ENCODE assay signal across 9 mouse cellular contexts in the genomic region with DNA sequence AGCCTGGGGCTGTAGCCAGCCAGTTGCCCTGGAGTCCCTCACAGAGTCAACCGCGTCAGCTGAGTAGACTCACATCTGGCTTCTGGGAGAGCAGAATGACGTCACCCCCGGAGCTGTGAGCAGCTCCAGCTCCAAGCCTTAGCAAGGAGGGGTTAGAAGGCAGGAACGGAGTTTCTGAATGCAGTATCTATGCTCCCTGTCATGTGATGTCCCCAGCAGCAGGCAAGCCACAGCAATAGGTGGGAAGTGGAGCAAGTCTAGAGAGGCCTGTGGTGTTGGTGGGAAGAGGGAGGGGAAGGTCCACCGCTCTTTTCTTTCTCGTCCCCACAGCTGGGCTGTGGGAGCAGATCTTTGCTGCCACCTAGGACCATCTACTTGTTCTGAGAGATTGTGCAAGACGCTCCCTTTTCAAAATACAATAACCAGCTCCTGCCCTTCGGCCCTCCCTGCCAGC. TPM values are rescaled to one million over a fixed set of nuclear protein-coding genes. Genes with fewer than 3 reads are reported as not detected.
A peak's percentile ranks its signal among the peaks of the same experiment; 100 is the strongest.
DNase-seq lines count a peak whose midpoint lies in the region; ATAC-seq and TF ChIP-seq lines count a peak whose summit lies in the region.
"Had no signal": no experiment of that assay in that cellular context is flagged by ENCODE, and none has a peak within 500 bp of the region (broad histone marks: within the 10 kb centered on the region; RNA-seq: fewer than 3 reads in every experiment).

No protein-coding gene starts in this region.

- H3K4me2 ChIP-seq in forebrain, embryonic 14.5 days (ENCODE audit: low read length) = peak overlapping the region; percentile 18; the same call in 1 of the 2 replicates
- H3K4me2 ChIP-seq in heart, embryonic 15.5 days = peak overlapping the region; percentile 55
- H3K4me2 ChIP-seq in kidney, postnatal 0 days (ENCODE audit: low read length) = peak overlapping the region; percentile 49
- peak overlapping the region; percentile 47 for H3K4me2 ChIP-seq in limb, embryonic 15.5 days
- H3K4me2 ChIP-seq in midbrain, embryonic 15.5 days = peak overlapping the region; percentile 17

- no peaks in the 10 kb centered on the region for H3K36me3 ChIP-seq in forebrain, embryonic 14.5 days (ENCODE audit: control insufficient read depth, insufficient read depth, low read length)
- no peaks in the 10 kb centered on the region for H3K36me3 ChIP-seq in heart, embryonic 15.5 days
- no peaks in the 10 kb centered on the region for H3K36me3 ChIP-seq in kidney, postnatal 0 days (ENCODE audit: insufficient read depth, low read length)
- H3K36me3 ChIP-seq in limb, embryonic 15.5 days = no peaks in the 10 kb centered on the region
- H3K36me3 ChIP-seq in midbrain, embryonic 15.5 days (replicated peaks) = no peaks in the 10 kb centered on the region

- H3K9ac ChIP-seq in forebrain, embryonic 14.5 days (ENCODE audit: low read length) = no peak overlapping the region
- H3K9ac ChIP-seq in heart, embryonic 15.5 days = peak overlapping the region; percentile 20
- H3K9ac ChIP-seq in kidney, postnatal 0 days (ENCODE audit: low read depth, low read length) = 0 out of 2 replicates have a peak overlapping the region, but pooled peaks have one; percentile 10
- H3K9ac ChIP-seq in limb, embryonic 15.5 days = no peak overlapping the region
- 0 out of 2 replicates have a peak overlapping the region, but pooled peaks have one; percentile 4 for H3K9ac ChIP-seq in midbrain, embryonic 15.5 days

- no peaks in the 10 kb centered on the region for H3K4me1 ChIP-seq in forebrain, embryonic 14.5 days (ENCODE audit: control insufficient read depth, insufficient read depth, low read length)
- H3K4me1 ChIP-seq in heart, embryonic 15.5 days (replicated peaks) = peaks cover 46% of the 10 kb centered on the region
- H3K4me1 ChIP-seq in kidney, postnatal 0 days (replicated peaks; ENCODE audit: insufficient read depth, low read length) = peaks cover 26% of the 10 kb centered on the region
- peaks cover 25% of the 10 kb centered on the region for H3K4me1 ChIP-seq in limb, embryonic 15.5 days
- H3K4me1 ChIP-seq in midbrain, embryonic 15.5 days = 0 out of 2 replicates have a peak, but pooled peaks cover 8% of the 10 kb centered on the region

- peak; percentile 21 for DNase-seq in cerebellum, adult 9-11 months
- peak; percentile 58 for DNase-seq in forebrain, embryonic 14.5 days (ENCODE audit: low spot score)
- DNase-seq in kidney, postnatal 0 days (ENCODE audit: low spot score) = peak; percentile 87
- peak; percentile 21 to 27 for DNase-seq in thymus, adult 18-20 months

- ATAC-seq in cerebellum, adult (ENCODE audit: insufficient number of reproducible peaks, low FRiP score, low TSS enrichment) = no peak
- ATAC-seq in forebrain, embryonic 14.5 days = no peak
- peak; percentile 72 for ATAC-seq in heart, embryonic 15.5 days (replicated peaks; ENCODE audit: insufficient number of reproducible peaks, insufficient read depth, low FRiP score, low read depth)
- peak; percentile 67 for ATAC-seq in kidney, postnatal 0 days (replicated peaks; ENCODE audit: low FRiP score, low read depth)
- ATAC-seq in limb, embryonic 15.5 days (ENCODE audit: insufficient number of reproducible peaks, low FRiP score, low TSS enrichment, low read depth) = peak; percentile 84
- peak; percentile 83 for ATAC-seq in midbrain, embryonic 15.5 days (replicated peaks)

- no peak overlapping the region for H3K4me3 ChIP-seq in forebrain, embryonic 14.5 days (ENCODE audit: low read depth, low read length)
- H3K4me3 ChIP-seq in heart, embryonic 15.5 days = peak overlapping the region; percentile 26
- H3K4me3 ChIP-seq in kidney, postnatal 0 days (replicated peaks; ENCODE audit: low read depth, low read length) = no peak overlapping the region
- peak overlapping the region; percentile 23 for H3K4me3 ChIP-seq in limb, embryonic 15.5 days
- H3K4me3 ChIP-seq in midbrain, embryonic 15.5 days = no peak overlapping the region

- 39% methylated on average over 9 of the region's 9 CpGs for WGBS in forebrain, embryonic 14.5 days
- 7% methylated on average over 9 of the region's 9 CpGs for WGBS in heart, embryonic 15.5 days
- 13% methylated on average over 9 of the region's 9 CpGs for WGBS in kidney, postnatal 0 days
- 12% methylated on average over 9 of the region's 9 CpGs for WGBS in limb, embryonic 15.5 days
- WGBS in midbrain, embryonic 15.5 days = 34% methylated on average over 9 of the region's 9 CpGs

- peak; percentile 57 for TF ChIP-seq CTCF in kidney, postnatal 0 days (IDR thresholded peaks at IDR 0.05; ENCODE audit: low read depth)

- H3K9me3 ChIP-seq in forebrain, embryonic 14.5 days (replicated peaks; ENCODE audit: control insufficient read depth, low read length) = no peaks in the 10 kb centered on the region
- no peaks in the 10 kb centered on the region for H3K9me3 ChIP-seq in heart, embryonic 15.5 days (replicated peaks)
- no peaks in the 10 kb centered on the region for H3K9me3 ChIP-seq in kidney, postnatal 0 days (replicated peaks; ENCODE audit: low read length)
- no peaks in the 10 kb centered on the region for H3K9me3 ChIP-seq in limb, embryonic 15.5 days
- no peaks in the 10 kb centered on the region for H3K9me3 ChIP-seq in midbrain, embryonic 15.5 days

- H3K27me3 ChIP-seq in forebrain, embryonic 14.5 days (replicated peaks; ENCODE audit: control insufficient read depth, insufficient read depth, low read length) = no peaks in the 10 kb centered on the region
- H3K27me3 ChIP-seq in heart, embryonic 15.5 days = no peaks in the 10 kb centered on the region
- H3K27me3 ChIP-seq in kidney, postnatal 0 days (ENCODE audit: insufficient read depth, low read length) = no peaks in the 10 kb centered on the region
- H3K27me3 ChIP-seq in limb, embryonic 15.5 days = no peaks in the 10 kb centered on the region
- no peaks in the 10 kb centered on the region for H3K27me3 ChIP-seq in midbrain, embryonic 15.5 days (replicated peaks)

- no peak overlapping the region for H3K27ac ChIP-seq in forebrain, embryonic 14.5 days (ENCODE audit: low read depth, low read length)
- H3K27ac ChIP-seq in heart, embryonic 15.5 days = peak overlapping the region; percentile 76
- peak overlapping the region; percentile 47 for H3K27ac ChIP-seq in kidney, postnatal 0 days
- H3K27ac ChIP-seq in limb, embryonic 15.5 days = peak overlapping the region; percentile 89
- peak overlapping the region; percentile 39; the same call in 1 of the 2 replicates for H3K27ac ChIP-seq in midbrain, embryonic 15.5 days
- H3K27ac ChIP-seq: macrophage had no signal

RNA-seq across cellular contexts. Expression of a gene that starts 20.0 kb away (rescaled TPM):
- not detected in 2 replicates for polyA plus RNA-seq in forebrain, embryonic 14.5 days (2014; fragmentation: Nextera tagmentation; extraction: Ambion mirVana)
- 0.09 and 0.14 TPM in 2 replicates for polyA plus RNA-seq in heart, embryonic 15.5 days (2015; fragmentation: Nextera tagmentation; extraction: Ambion mirVana)
- polyA plus RNA-seq in kidney, postnatal 0 days (2015; fragmentation: Nextera tagmentation; extraction: Ambion mirVana) = 1.1 and 1.3 TPM in 2 replicates
- polyA plus RNA-seq in limb, embryonic 15.5 days (2015; fragmentation: Nextera tagmentation; extraction: Ambion mirVana) = 0.06 and 0.15 TPM in 2 replicates
- not detected in 2 replicates for polyA plus RNA-seq in midbrain, embryonic 15.5 days (2015; fragmentation: Nextera tagmentation; extraction: Ambion mirVana)
- polyA plus RNA-seq: macrophage had no signal

Comparison
In these comparisons a context has a peak if more than half of its experiments do, and no peak if none do; other contexts are left out.
1. DNase-seq: peak in every context shown above with its lines; median percentile 87 in kidney, postnatal 0 days; 58 in forebrain, embryonic 14.5 days; 24 in thymus, adult 18-20 months; 21 in cerebellum, adult 9-11 months.
2. ATAC-seq: peak in heart, embryonic 15.5 days (single experiment), kidney, postnatal 0 days (single experiment), limb, embryonic 15.5 days (single experiment) and midbrain, embryonic 15.5 days (single experiment); none in cerebellum, adult (single experiment) and forebrain, embryonic 14.5 days (single experiment).
3. H3K4me3 ChIP-seq: peak in heart, embryonic 15.5 days (single experiment) and limb, embryonic 15.5 days (single experiment); none in forebrain, embryonic 14.5 days (single experiment), kidney, postnatal 0 days (single experiment) and midbrain, embryonic 15.5 days (single experiment).
4. H3K9ac ChIP-seq: peak in heart, embryonic 15.5 days (single experiment), kidney, postnatal 0 days (single experiment) and midbrain, embryonic 15.5 days (single experiment); none in forebrain, embryonic 14.5 days (single experiment) and limb, embryonic 15.5 days (single experiment).
5. Peak in every context shown above with its lines, with median percentiles within 50 percentile points of each other: H3K4me2 ChIP-seq.